Mouse (Mus musculus): ENCODE results near the gene Tti1. TPM values are rescaled to one million over a fixed set of nuclear protein-coding genes. Genes with fewer than 3 reads are reported as not detected.
A peak's percentile ranks its signal among the peaks of the same experiment; 100 is the strongest.
"Not testable (repeated sequence)": the region's sequence is repeated elsewhere in the genome, so short reads cannot be mapped to it uniquely, and the experiment has no call there.

Gene Tti1
- total RNA-seq (2021): 10 to 100 TPM; 22.1 to 25.2 TPM

DNA sequence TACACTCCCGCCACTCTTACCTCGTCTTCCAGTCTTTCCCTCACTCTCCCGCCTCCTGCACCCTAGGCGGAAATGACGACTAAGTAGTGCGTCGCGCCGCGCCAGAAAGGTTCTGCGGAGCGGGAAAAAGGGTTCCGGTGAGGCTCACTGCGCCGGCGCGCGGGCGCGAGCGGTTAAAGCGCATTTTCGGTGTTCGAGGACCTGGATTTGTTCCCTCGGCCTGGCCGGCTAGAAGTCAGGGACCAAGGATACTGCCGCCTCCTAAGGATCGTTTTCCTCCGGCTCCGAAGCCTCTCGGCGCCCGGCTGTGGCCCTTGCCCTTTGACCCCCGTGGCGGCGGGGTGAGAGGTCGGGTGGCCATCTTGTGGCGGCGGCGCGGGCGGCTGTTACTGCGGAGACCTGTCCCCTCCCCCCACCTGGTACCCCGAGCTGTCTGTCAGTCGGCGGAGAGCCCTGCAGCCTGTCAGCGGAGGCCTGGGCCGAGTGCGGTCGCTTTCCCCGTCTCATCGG, at the start of gene Tti1, which contains the start of gene Rprd1b:
Tti1 (minus strand) TSS at position 80 of the 510 bp plus-strand sequence.
Rprd1b (plus strand) TSS at position 144 of the 510 bp plus-strand sequence.
- intact Hi-C loops (cut with DNase I): no loop called here
- peak; percentile 86 for DNase-seq (ENCODE audit: low spot score)

- intact Hi-C loops (cut with DNase I): no loop called here
- DNase-seq (ENCODE audit: low spot score): no peak
Observed at GRCm38 (mm10) chr2:158077981-158078380, 49.7 kb upstream of the Tti1 start.

- intact Hi-C loops (cut with DNase I): no loop called here
- no peak for DNase-seq (ENCODE audit: low spot score)
Observed at GRCm38 (mm10) chr2:158076690-158077089, 48.5 kb upstream of the Tti1 start.

DNA sequence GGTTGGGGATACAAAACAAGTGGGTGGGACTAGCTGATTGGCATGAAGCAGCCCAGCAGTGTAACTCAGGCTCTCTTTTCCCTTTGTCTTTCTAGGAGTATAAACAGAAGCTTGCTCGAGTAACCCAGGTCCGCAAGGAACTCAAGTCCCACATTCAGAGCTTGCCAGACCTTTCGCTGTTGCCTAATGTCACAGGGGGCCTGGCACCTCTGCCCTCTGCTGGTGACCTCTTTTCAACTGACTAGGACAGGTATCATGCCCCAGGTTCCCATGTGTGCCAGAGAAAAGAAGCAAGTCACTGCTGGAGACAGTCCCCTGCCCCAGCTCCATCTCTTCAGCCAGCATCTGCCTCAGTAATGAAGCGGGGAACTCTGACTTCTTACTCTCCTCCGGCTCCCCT, 46.6 kb upstream of the Tti1 start:
- intact Hi-C loops (cut with DNase I): no loop called here
- no peak for DNase-seq (ENCODE audit: low spot score)

GRCm38 (mm10) chr2:158071633-158071995, 43.4 kb upstream of the Tti1 start:
- DNase-seq (ENCODE audit: low spot score): no peak
- intact Hi-C loops (cut with DNase I): no loop called here

DNA sequence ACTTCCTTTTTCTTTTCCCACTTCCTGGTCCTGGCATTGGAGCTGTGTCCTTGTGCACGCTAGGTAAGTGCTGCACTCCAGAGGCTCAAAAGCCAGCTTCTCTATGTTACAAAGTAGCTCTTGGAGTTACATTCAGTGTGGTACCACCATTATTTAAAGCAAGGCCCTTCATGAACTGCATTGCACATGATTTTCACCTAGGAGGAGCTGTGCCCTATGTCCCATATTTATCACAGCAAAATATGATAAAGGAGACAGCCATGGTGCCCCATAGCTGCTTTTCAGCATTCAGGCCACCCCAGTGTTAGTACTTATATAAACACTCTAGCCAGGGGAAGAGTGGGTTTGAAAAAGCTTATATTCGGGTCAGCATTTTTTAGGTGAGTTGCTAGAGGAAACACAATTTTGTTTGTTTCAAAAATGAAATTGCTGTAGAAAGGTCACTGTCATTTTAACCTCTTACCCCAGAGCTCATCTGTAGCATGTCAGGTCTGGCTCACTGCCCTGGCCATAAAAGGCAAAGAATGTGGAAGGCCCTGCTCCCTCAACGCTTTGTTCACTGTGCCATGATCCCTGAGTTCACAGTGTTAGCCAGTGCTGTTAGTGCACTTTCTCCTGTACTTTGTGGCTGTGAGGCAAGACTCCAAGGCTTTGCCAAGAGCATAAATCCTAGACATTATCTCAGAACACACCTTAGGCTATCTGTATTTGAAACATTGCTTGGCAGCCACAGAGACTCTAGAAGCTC, 42.8 kb upstream of the Tti1 start:
- DNase-seq (ENCODE audit: low spot score): no peak
- intact Hi-C loops (cut with DNase I): no loop called here

DNA sequence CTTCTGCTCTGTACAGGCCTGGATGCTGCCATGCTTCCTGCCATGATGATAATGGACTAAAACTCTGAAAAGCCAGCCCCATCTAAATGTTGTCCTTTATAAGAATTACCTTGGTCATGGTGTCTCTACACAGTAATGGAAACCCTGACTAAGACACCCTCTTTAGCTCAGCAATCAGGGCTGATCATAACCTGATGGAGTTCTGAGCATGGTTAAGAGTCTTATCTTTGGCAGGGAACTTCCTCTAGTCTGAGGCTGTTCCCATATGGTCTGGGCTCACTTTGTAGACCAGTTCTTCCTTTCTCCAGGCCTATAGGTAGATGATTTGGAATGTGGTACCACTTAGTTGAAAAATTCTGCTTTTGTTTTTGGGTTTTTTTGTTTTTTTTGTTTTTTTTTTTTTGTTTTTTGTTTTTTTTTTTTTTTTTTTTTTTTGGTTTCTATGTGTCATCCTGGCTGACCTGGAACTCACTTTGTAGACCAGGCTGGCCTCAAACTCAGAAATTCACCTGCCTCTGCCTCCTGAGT, 40.3 kb upstream of the Tti1 start:
- no peak for DNase-seq (ENCODE audit: low spot score)
- intact Hi-C loops (cut with DNase I): loop anchor here (10.0 kb wide), 1 partner anchor 276 kb away; no protein-coding TSS in a partner anchor

DNA sequence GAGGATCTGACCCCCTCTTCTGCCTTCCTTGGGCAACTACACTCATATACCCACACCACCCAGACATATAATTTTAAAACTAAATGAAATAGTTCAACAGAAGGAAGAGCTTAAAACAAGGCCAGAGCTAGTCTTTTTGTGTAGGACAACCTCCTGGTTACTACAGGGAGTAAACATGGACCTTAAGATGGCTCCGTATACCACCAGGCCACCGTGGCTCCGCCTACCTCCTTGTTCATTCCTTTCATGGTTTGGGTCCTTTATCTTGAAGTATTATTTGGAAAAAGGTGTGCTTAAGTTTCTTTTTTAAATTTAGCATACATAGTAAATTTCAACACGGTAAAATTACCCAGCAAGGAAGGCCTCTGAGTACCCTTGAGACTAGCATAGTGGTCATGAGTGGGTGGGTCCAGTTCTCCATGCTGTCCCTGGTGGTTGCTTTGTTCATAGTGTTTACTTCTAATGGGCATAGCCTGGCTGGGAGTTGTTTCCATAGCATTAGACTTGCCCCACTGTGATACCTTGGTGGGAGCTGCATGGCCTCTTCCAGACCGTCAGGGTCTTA, 39.1 kb upstream of the Tti1 start:
- intact Hi-C loops (cut with DNase I): loop anchor here (10.0 kb wide), 1 partner anchor 277 kb away; no protein-coding TSS in a partner anchor
- DNase-seq (ENCODE audit: low spot score): no peak

GRCm38 (mm10) chr2:158066456-158066855, 38.2 kb upstream of the Tti1 start:
- DNase-seq (ENCODE audit: low spot score): no peak
- intact Hi-C loops (cut with DNase I): loop anchor here (10.0 kb wide), 1 partner anchor 278 kb away; no protein-coding TSS in a partner anchor

- intact Hi-C loops (cut with DNase I): loop anchor here (10.0 kb wide), 1 partner anchor 280 kb away; no protein-coding TSS in a partner anchor
- no peak for DNase-seq (ENCODE audit: low spot score)
Observed at GRCm38 (mm10) chr2:158065064-158065463, 36.8 kb upstream of the Tti1 start.

- DNase-seq (ENCODE audit: low spot score): no peak
- intact Hi-C loops (cut with DNase I): loop anchor here (1.0 to 10.0 kb wide), 3 partner anchors 83 to 280 kb away; partner anchors contain the start of gene Tgm2
Observed at GRCm38 (mm10) chr2:158064571-158065048, 36.4 kb upstream of the Tti1 start.

GRCm38 (mm10) chr2:158063036-158063435, 34.8 kb upstream of the Tti1 start:
- intact Hi-C loops (cut with DNase I): loop anchor here (5.0 to 10.0 kb wide), 2 partner anchors 84 to 282 kb away; partner anchors contain the start of gene Tgm2
- DNase-seq (ENCODE audit: low spot score): no peak

GRCm38 (mm10) chr2:158059666-158060105, 31.5 kb upstream of the Tti1 start:
- no peak for DNase-seq (ENCODE audit: low spot score)
- intact Hi-C loops (cut with DNase I): loop anchor here (5.0 to 10.0 kb wide), 2 partner anchors 88 to 285 kb away; partner anchors contain the start of gene Tgm2

- peak; percentile 35 for DNase-seq (ENCODE audit: low spot score)
Observed at GRCm38 (mm10) chr2:158058534-158058933, 30.3 kb upstream of the Tti1 start.

DNA sequence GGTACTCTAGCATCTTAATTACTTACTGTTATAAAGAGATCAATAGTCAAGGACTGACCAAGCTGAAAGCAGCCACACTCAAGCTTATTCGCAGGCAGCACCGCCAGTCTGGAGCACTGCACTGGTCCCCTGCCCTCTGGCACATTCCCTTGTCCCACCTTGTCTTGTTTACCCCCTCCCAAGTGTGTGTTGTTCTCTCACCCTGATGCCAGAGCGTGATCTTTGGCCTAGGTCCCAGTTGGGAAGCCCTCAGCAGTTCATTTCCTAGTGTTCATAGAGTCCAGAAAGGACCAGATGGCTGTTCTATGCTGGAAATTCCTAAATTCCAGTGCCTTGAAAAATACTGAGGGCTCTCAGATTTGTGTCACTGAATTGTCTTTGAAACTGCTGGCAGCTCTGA, 28.8 kb upstream of the Tti1 start:
- no peak for DNase-seq (ENCODE audit: low spot score)
- intact Hi-C loops (cut with DNase I): no loop called here

More at GRCm38 (mm10) chr2:158058534-158058933, 30.3 kb upstream of the Tti1 start:
- intact Hi-C loops (cut with DNase I): no loop called here

DNA sequence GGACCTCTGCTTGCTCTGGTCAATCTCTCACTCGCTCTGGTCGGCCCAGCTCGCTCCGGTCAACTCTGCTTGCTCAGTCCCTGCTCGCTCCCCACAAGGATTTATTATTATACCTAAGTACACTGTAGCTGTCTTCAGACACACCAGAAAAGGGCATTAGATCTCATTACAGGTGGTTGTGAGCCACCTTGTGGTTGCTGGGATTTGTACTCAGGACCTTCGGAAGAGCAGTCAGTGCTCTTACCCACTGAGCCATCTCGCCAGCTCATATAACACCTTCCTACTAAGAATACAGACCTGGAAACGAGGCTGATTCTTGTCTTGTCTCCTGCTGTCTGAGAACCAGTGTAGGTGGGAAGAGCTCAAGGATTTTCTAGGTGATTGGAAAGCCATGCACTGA, 27.1 kb upstream of the Tti1 start:
- DNase-seq (ENCODE audit: low spot score): not testable (repeated sequence)

DNA sequence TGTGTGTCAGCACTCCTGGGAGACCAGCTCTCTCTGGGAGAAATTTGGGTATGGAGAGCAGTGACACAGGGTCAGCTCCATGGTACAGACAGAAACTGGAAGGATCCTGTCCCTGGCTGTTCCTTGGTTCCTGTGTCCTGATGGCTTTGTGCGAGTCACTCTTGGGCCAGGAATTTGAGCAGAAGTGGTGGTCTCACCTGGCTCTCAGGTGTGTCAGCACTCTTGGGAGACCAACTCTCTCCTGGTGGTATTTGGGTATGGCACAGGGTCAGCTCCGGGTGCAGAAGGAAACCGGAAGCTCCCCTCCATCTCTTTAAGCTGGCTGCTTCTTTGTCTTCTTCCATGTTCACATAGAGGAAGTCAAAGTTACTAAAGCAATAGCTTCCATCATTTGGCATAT, 26.4 kb upstream of the Tti1 start:
- intact Hi-C loops (cut with DNase I): no loop called here
- no peak for DNase-seq (ENCODE audit: low spot score)

More for the DNA sequence above, 27.1 kb upstream of the Tti1 start:
- intact Hi-C loops (cut with DNase I): not testable (repeated sequence)

- intact Hi-C loops (cut with DNase I): no loop called here
- DNase-seq (ENCODE audit: low spot score): no peak
Observed at GRCm38 (mm10) chr2:158050116-158050515, 21.9 kb upstream of the Tti1 start.

- intact Hi-C loops (cut with DNase I): loop anchor here (1.0 to 2.0 kb wide), 2 partner anchors 98 to 156 kb away; partner anchors contain the start of gene Tgm2
- no peak for DNase-seq (ENCODE audit: low spot score)
Observed at GRCm38 (mm10) chr2:158048718-158049117, 20.5 kb upstream of the Tti1 start.

DNA sequence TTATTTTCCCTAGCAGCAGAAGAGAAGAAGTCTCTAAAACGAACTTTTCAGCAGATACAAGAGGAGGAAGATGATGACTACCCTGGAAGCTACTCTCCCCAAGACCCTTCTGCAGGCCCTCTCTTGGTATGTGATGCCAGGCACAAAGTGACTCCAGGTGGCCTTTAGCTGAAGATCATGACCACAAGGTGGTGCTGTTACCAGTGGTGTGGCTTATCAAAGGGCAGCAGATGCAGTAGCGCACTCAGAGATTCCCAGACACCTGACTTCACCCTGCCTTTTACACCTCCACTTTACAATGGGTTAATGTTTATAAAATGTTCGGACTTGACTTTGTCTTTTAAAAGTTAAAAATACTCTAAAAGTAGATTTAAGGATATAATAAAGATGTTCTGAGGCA, 19.7 kb upstream of the Tti1 start:
- intact Hi-C loops (cut with DNase I): loop anchor here (1.0 to 2.0 kb wide), 2 partner anchors 99 to 156 kb away; partner anchors contain the start of gene Tgm2

More for the DNA sequence above, 19.7 kb upstream of the Tti1 start:
- no peak for DNase-seq (ENCODE audit: low spot score)

All from heart, postnatal 25 days (tissue).